Mouse (Mus musculus) spleen, postnatal 36 days (tissue): ENCODE data around the gene Oxct2b.
"Not testable (repeated sequence)": the region's sequence is repeated elsewhere in the genome, so short reads cannot be mapped to it uniquely, and the experiment has no call there.

Experiments used
- DNase-seq, 2 experiments: peaks; one replicate each; pipeline ENCODE4 v3.0.0; 2022; ENCODE audit warnings: low spot score in 2 of 2, mixed read lengths in 1 of 2

Oxct2b gene

GRCm38 (mm10) chr4:123112216-123112764 is 3.8 kb upstream of the Oxct2b start:
- DNase-seq: no peak

GRCm38 (mm10) chr4:123114651-123115050 is 1.4 kb upstream of the Oxct2b start:
- not testable (repeated sequence) for DNase-seq

GRCm38 (mm10) chr4:123116640-123117039 is 574 bp downstream of the Oxct2b start:
- not testable (repeated sequence) for DNase-seq

GRCm38 (mm10) chr4:123121286-123121685 is 5.2 kb downstream of the Oxct2b start:
- no peak for DNase-seq

GRCm38 (mm10) chr4:123126626-123127025 is 10.6 kb downstream of the Oxct2b start:
- no peak for DNase-seq

- DNase-seq: no peak
Measured at GRCm38 (mm10) chr4:123127051-123127450, 11.0 kb downstream of the Oxct2b start.

- DNase-seq: no peak
Measured at GRCm38 (mm10) chr4:123137551-123137950, 21.5 kb downstream of the Oxct2b start.

GRCm38 (mm10) chr4:123139513-123140154 is 23.6 kb downstream of the Oxct2b start, which contains the start of gene Ppie:
Gene Ppie (minus strand): TSS chr4:123139951.
- DNase-seq: peak; percentile 68 to 70

- no peak for DNase-seq
Measured at GRCm38 (mm10) chr4:123147446-123148150, 31.5 kb downstream of the Oxct2b start.

GRCm38 (mm10) chr4:123152003-123152402 is 35.9 kb downstream of the Oxct2b start:
- DNase-seq: no peak

GRCm38 (mm10) chr4:123152976-123153375 is 36.9 kb downstream of the Oxct2b start:
- no peak for DNase-seq

GRCm38 (mm10) chr4:123155004-123155403 is 38.9 kb downstream of the Oxct2b start:
- no peak for DNase-seq

GRCm38 (mm10) chr4:123155427-123155826 is 39.4 kb downstream of the Oxct2b start:
- no peak for DNase-seq

- DNase-seq: no peak
Measured at GRCm38 (mm10) chr4:123155840-123156239, 39.8 kb downstream of the Oxct2b start.

GRCm38 (mm10) chr4:123160571-123160970 is 44.5 kb downstream of the Oxct2b start:
- no peak for DNase-seq

GRCm38 (mm10) chr4:123161251-123161650 is 45.2 kb downstream of the Oxct2b start:
- not testable (repeated sequence) for DNase-seq

- DNase-seq: no peak
Measured at GRCm38 (mm10) chr4:123162305-123162917, 46.3 kb downstream of the Oxct2b start.

- no peak for DNase-seq
Measured at GRCm38 (mm10) chr4:123164157-123164556, 48.1 kb downstream of the Oxct2b start.
